Mouse (Mus musculus) CD8-positive naive resting alpha-beta T cell, adult 2 months (primary cell): ENCODE measurements at regions not wholly inside any gene's neighbourhood (a gene's known extent, or its start where the extent isn't known, plus 50 kb on each side); places are given as distances from the start of the nearest gene placed in this dataset.
A peak's percentile ranks its signal among the peaks of the same experiment; 100 is the strongest.

Experiments used
- DNase-seq, 2 experiments: peaks; one replicate each; pipeline ENCODE4 v3.0.0; 2022; ENCODE audit warnings: low read depth in 2 of 2, low spot score in 2 of 2

DNA sequence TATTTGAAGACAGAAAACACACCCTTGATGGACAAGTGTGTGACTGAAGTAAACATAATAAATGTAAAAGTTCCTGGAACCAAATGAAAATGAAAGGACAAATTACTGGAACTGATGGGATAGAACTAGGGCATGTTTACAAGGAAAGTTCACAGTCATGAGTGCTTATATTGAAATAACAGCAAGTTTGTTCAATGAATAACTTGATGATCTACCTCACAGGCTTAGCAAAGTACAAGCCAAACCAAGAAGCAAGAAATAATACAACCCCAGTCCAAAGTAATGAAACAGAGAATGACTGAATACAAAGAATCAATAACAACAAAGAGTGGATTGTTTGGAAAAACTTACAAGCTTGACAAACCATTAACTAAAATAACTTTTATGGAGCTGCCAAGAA is 56.2 kb downstream of the Gm379 start:
- no peak for DNase-seq

DNA sequence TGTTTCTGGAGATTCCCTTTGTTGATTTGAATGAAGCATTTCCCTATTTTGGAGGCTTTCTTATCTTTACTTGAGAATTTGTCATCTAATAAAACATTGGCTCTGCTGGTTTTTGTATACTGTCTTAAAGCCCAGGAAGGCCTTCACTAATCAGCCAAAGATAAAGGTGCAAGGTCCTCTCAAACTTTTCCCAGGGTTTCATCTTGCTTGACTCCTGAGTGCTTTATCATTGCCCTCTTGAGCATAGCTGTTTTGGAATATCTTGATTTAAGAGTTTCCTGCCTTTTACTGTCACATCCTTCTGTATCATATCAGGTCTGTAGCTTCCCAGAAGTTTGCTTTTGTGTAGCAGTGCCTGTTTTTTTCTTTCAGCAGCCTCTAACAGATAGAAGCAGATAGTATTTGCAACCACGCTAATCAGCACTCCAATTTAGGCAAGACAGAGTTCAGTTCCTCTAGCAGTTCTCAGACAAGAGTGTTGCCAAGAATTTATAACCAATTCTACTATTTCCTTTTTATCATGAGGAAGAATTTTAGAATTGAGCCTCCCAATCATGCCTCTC is 64.7 kb downstream of the Gm379 start:
- no peak for DNase-seq

DNA sequence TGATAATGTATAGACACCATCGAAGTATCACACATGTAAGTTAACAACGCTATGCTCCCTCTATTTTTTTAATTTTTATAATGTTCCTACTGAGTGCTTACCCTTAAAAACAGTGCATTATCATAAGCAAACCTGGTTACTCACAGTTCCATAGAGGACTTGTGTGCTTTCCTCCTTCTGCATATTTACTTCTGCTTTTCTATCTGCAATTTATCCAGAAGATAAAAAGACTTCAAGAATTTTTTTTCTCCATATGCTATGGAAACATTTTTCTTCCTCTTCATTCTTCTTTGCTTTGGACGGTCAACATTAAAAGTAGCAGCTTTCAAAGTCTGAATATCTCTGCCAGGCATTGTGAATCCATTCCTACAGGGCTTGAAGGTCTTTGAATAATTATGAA is 102.7 kb downstream of the Gm379 start:
- DNase-seq = no peak

DNA sequence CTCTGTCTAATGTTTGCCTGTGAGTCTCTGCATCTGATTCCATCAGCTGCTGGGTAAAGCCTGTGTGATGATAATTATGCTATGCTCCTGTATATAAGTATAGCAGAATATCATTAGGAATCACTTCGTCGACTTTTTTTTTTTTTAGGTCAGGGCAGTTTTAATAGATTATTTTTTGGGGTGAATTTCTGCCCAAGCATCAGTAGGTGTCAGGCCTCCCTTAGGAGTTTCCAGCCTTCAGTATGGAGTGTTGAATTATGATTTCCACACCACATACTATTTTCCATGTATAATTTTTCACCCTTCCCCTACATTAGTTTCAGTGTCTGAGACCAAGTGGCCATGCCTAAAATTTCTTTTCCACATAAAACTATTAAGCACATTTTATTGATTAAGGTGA is 121.5 kb downstream of the Gm379 start:
- DNase-seq = no peak

DNA sequence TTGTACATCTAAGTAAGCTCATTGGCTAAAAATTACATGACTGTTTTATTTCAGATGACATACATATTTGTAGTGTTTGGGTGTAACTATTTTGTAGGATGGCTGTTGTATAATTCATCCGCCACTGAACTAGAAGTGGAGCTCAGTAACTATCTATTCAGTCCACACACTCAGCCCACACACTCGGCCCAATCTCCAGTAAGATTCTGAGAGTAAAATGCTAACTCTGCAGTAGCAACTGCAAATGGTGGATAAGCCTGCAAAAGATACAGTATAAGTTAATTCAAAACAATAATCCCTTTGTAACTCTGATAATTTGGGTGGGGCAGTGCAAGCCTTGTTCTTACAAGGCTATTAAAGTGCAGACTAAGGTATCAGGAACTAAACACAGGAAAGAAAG is 123.3 kb downstream of the Gm379 start:
- DNase-seq = no peak

DNA sequence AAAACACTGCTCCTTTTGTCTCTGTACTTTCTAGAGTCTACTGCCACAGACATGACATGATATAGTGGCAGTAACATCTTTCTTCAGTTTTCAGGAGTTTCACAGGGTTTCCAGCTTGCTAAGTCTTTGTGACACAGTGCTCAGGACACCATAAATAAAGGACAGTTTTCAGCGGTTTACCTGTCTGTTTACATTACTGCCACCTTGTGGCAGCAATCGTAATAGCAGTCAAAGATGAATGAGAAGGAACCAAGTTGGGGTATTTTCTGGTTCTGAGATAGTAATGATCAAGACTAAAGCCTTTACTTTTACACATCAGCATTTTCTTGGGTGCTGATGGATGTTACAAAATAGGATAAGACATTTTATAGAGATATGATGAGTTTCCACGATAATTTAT is 127.7 kb downstream of the Gm379 start:
- DNase-seq = peak; percentile 3 to 12
